Mouse (Mus musculus) midbrain, postnatal 0 days (tissue): ENCODE measurements around the gene Flnb. TPM values are rescaled to one million over a fixed set of nuclear protein-coding genes. Genes with fewer than 3 reads are reported as not detected.
A peak's percentile ranks its signal among the peaks of the same experiment; 100 is the strongest.

Experiments
- ATAC-seq: fragments of 200-750 bp; cut with Nextera tagmentation; 2 replicates; pipeline ENCODE4 v1.8.0; 2017; ENCODE audit warnings: moderate number of reproducible peaks, mild to moderate bottlenecking, moderate TSS enrichment, moderate library complexity; ENCODE audit not compliant: low FRiP score
- DNase-seq: peaks from one replicate; pipeline ENCODE4 v3.0.0-alpha.2; 2015; ENCODE audit warnings: low spot score
- H3K27ac ChIP-seq: fragments of 300-500 bp; sonication (generic); 2 replicates; pipeline ENCODE4 v1.5.1; 2014; ENCODE audit warnings: low read depth, mild to moderate bottlenecking, low read length, mixed read lengths
- H3K27me3 ChIP-seq: fragments of 300-500 bp; sonication (generic); 2 replicates; pipeline ENCODE4 v1.6.1; 2014; ENCODE audit warnings: low read length, control low read depth, mixed read lengths; ENCODE audit not compliant: insufficient read depth
- H3K36me3 ChIP-seq: fragments of 300-500 bp; sonication (generic); 2 replicates; pipeline ENCODE4 v1.6.1; 2014; ENCODE audit warnings: low read length, control low read depth, mixed read lengths; ENCODE audit not compliant: insufficient read depth
- H3K4me1 ChIP-seq: fragments of 300-500 bp; sonication (generic); 2 replicates; pipeline ENCODE4 v1.6.1; 2014; ENCODE audit warnings: mild to moderate bottlenecking, control low read depth, antibody characterized with exemption, low read length, mixed read lengths; ENCODE audit not compliant: insufficient read depth
- H3K4me2 ChIP-seq: fragments of 300-500 bp; sonication (generic); 2 replicates; pipeline ENCODE4 v1.6.1; 2014; ENCODE audit warnings: low read depth, mild to moderate bottlenecking, low read length, mixed read lengths; ENCODE audit not compliant: poor library complexity, severe bottlenecking
- H3K4me3 ChIP-seq: fragments of 300-500 bp; sonication (generic); 2 replicates; pipeline ENCODE4 v1.5.1; 2014; ENCODE audit warnings: low read depth, mild to moderate bottlenecking, low read length, moderate library complexity
- H3K9ac ChIP-seq: fragments of 300-500 bp; sonication (generic); replicated peaks from 2 replicates; pipeline ENCODE4 v1.6.1; 2014; ENCODE audit warnings: mild to moderate bottlenecking, low read length, moderate library complexity, mixed read lengths; ENCODE audit not compliant: poor library complexity, severe bottlenecking
- H3K9me3 ChIP-seq: fragments of 300-500 bp; sonication (generic); 2 replicates; pipeline ENCODE4 v1.6.1; 2016; ENCODE audit warnings: low read length, control low read depth
- CTCF ChIP-seq: IDR thresholded peaks from 2 replicates; pipeline ENCODE4 v1.5.1; 2016; ENCODE audit warnings: antibody characterized with exemption, mild to moderate bottlenecking
- WGBS: fragments of 180-500 bp; shearing (Covaris S2); extraction: QIAGEN DNeasy Blood & Tissue Kit; methylation state at CpG from one replicate; pipeline ENCODE4 v1.1.7; 2014; 5-methylcytosine and 5-hydroxymethylcytosine counted together
- polyA plus RNA-seq: library from polyadenylated mRNA; unstranded; fragments of >200 nt; fragmentation: Nextera tagmentation; extraction: Ambion mirVana; gene quantifications from 2 replicates; pipeline ENCODE4 v1.2.1, GENCODE M21; 2015
- total RNA-seq: library from RNA; depleted of rRNA; stranded (reverse); fragments of >200 nt; gene quantifications from 2 replicates; pipeline ENCODE4 v1.2.3, GENCODE M21; 2014

Gene Flnb
- total and polyA plus RNA-seq, 2 experiments from 2014 or later: 3.5 to 23.7 TPM

DNA sequence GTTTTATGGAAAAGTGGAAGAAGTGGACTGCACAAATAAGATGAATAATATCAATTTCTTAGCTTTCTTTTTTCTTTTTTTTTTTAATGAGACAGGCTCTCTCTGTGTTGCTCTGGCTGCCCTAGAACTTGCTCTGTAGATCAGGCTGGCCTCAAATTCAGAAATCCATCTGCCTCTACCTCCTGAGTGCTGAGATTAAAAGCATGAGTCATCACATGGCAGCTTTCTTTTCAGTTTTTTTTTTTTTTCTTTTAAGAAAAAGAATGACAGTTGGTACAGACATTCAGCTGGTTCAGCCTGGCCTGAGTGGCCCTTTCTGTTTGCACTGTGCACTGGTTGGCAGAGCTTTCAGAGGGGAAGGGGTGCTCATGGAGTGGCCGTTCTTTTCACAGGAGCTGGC lies 66.4 kb downstream of the Flnb start:
- 71% methylated on average over 1 of the region's 1 CpGs for WGBS
- ATAC-seq: no peak
- no peak for DNase-seq
- H3K27ac ChIP-seq: no peak overlapping the region
- no peak overlapping the region for H3K9ac ChIP-seq
- no peak overlapping the region for H3K4me3 ChIP-seq
- peaks cover 41% of the 10 kb centered on the region for H3K36me3 ChIP-seq
- H3K4me1 ChIP-seq: no peaks in the 10 kb centered on the region
- TF ChIP-seq CTCF: no peak
- no peak overlapping the region for H3K4me2 ChIP-seq
- H3K27me3 ChIP-seq: no peaks in the 10 kb centered on the region
- H3K9me3 ChIP-seq: no peaks in the 10 kb centered on the region

GRCm38 (mm10) chr14:7884841-7885240 lies 67.1 kb downstream of the Flnb start:
- no peak overlapping the region for H3K4me2 ChIP-seq
- no peaks in the 10 kb centered on the region for H3K27me3 ChIP-seq
- no peak for TF ChIP-seq CTCF
- H3K27ac ChIP-seq: no peak overlapping the region
- no peaks in the 10 kb centered on the region for H3K4me1 ChIP-seq
- no peak overlapping the region for H3K4me3 ChIP-seq
- H3K9ac ChIP-seq: no peak overlapping the region
- H3K36me3 ChIP-seq: peaks cover 41% of the 10 kb centered on the region
- ATAC-seq (no peak), DNase-seq (no peak)
- H3K9me3 ChIP-seq: no peaks in the 10 kb centered on the region
- WGBS: 87% methylated on average over 4 of the region's 4 CpGs

DNA sequence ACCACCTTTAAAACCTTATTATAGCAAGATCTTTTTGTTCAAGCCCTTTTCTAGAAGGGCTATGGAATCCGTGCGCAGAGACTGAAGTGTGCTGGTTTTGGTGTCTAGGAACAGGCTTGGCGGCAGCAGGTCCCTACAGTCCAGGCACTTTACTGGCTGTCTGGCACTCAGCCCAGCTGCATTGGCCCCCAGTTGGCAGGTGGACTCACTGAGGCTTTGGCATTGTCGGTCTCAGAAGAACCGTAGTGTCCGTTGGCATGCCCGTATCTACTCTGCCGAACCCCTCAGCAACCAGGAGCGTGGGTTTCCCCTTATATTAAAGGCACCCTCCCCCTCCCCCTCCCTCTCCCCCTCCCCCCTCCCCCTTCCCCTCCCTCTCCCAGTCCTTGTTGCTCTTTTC lies 67.8 kb downstream of the Flnb start:
- Histone ChIP-seq H3K36me3 (peaks cover 45% of the 10 kb centered on the region), H3K9me3 (no peaks in the 10 kb centered on the region), H3K27me3 (no peaks in the 10 kb centered on the region), H3K4me3 (no peak overlapping the region), H3K4me1 (no peaks in the 10 kb centered on the region), H3K4me2 (no peak overlapping the region), H3K9ac (no peak overlapping the region), H3K27ac (no peak overlapping the region)
- WGBS: 65% methylated on average over 9 of the region's 9 CpGs
- DNase-seq (peak; percentile 66), ATAC-seq (no peak)
- no peak for TF ChIP-seq CTCF

DNA sequence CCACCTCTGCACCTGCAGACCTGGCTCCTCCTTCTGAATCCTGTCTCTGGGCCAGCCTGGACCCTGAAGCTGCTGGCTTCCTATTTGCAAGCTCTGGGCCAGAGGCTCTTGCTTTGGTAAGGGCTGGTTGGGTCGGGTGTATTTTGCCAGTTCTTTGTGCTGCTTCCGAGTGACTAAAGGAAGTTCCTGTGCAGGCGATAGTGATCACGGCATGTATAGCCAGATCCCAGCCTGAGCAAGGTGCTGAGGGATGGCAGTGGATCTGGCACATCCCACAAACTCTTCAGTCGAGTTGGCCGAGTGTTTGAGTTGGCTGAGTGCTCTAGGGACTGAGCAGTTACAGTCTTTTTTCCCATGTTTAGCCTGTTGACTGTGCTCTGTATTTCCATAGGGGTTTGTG lies 68.3 kb downstream of the Flnb start:
- Histone ChIP-seq H3K4me1 (no peaks in the 10 kb centered on the region), H3K9ac (no peak overlapping the region), H3K4me3 (no peak overlapping the region), H3K4me2 (no peak overlapping the region), H3K27ac (no peak overlapping the region), H3K36me3 (peaks cover 49% of the 10 kb centered on the region), H3K9me3 (no peaks in the 10 kb centered on the region), H3K27me3 (no peaks in the 10 kb centered on the region)
- no peak for TF ChIP-seq CTCF
- peak; percentile 10 for DNase-seq
- no peak for ATAC-seq
- 77% methylated on average over 6 of the region's 6 CpGs for WGBS

DNA sequence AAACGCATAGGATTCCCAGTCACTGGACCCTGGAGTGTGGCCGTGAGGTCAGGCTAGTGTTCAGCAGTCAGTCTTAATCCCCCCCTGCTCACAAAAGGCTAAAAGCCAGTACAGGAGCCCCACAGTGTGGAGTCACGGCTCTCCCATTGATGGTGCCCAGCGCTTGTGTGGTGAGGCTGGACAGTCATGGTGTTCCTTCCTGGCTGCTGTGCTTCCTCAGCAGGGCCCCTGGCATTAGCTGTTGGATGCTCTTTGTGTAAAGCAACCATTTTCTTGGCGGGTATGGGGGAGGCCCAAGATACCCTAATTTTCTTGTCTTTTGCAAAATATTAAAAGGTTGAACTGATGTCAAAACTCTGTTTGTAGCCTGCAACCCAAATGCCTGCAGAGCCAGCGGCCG lies 69.4 kb downstream of the Flnb start:
- ATAC-seq (no peak), DNase-seq (no peak)
- Histone ChIP-seq H3K9me3 (no peaks in the 10 kb centered on the region), H3K9ac (no peak overlapping the region), H3K4me3 (no peak overlapping the region), H3K27ac (no peak overlapping the region), H3K27me3 (no peaks in the 10 kb centered on the region), H3K36me3 (peaks cover 46% of the 10 kb centered on the region), H3K4me2 (no peak overlapping the region), H3K4me1 (no peaks in the 10 kb centered on the region)
- 43% methylated on average over 7 of the region's 7 CpGs for WGBS
- no peak for TF ChIP-seq CTCF

- Histone ChIP-seq H3K4me3 (no peak overlapping the region), H3K27me3 (no peaks in the 10 kb centered on the region), H3K9ac (no peak overlapping the region), H3K4me1 (no peaks in the 10 kb centered on the region), H3K4me2 (no peak overlapping the region), H3K9me3 (no peaks in the 10 kb centered on the region), H3K27ac (peak overlapping the region; percentile 71), H3K36me3 (peaks cover 51% of the 10 kb centered on the region)
- DNase-seq: no peak
- 83% methylated on average over 6 of the region's 6 CpGs for WGBS
- ATAC-seq: no peak
- TF ChIP-seq CTCF: no peak
Measured at GRCm38 (mm10) chr14:7888294-7888693, 70.5 kb downstream of the Flnb start.
